Mouse (Mus musculus): Measurements from ENCODE around the gene Birc5. TPM values are rescaled to one million over a fixed set of nuclear protein-coding genes. Genes with fewer than 3 reads are reported as not detected.

The Birc5 gene
- polyA plus RNA-seq, 1 experiment, result 11.6 TPM

- no peak for TF ChIP-seq POLR2A (IDR thresholded peaks at IDR 0.05; ENCODE audit: low read depth, low read length)
- no peak for TF ChIP-seq CTCF (IDR thresholded peaks at IDR 0.05; ENCODE audit: extremely low read depth, insufficient read depth, insufficient read length, insufficient replicate concordance)
- Histone ChIP-seq H3K36me3 (ENCODE audit: control insufficient read depth, insufficient read depth, low read length) (no peaks in the 10 kb centered on the region), H3K27ac (ENCODE audit: insufficient read depth, low read length) (peak overlapping the region; percentile 26), H3K4me1 (ENCODE audit: control insufficient read depth, insufficient read depth, insufficient read length) (peaks cover 46% of the 10 kb centered on the region; the same call in 1 of the 2 replicates), H3K27me3 (ENCODE audit: control insufficient read depth, insufficient read depth, low read length) (no peaks in the 10 kb centered on the region), H3K4me3 (ENCODE audit: extremely low read depth, insufficient read depth, insufficient read length) (no peak overlapping the region)
- no peak for DNase-seq (ENCODE audit: low read depth in 1 of 2, low spot score in 2 of 2)
- 95% methylated on average over 6 of the region's 6 CpGs for WGBS
Observed at GRCm38 (mm10) chr11:117879676-117880075, 30.6 kb downstream of the Birc5 start.

GRCm38 (mm10) chr11:117880336-117880976 lies 31.4 kb downstream of the Birc5 start:
- no peak for TF ChIP-seq POLR2A (IDR thresholded peaks at IDR 0.05; ENCODE audit: low read depth, low read length)
- H3K27ac ChIP-seq (ENCODE audit: insufficient read depth, low read length), result no peak overlapping the region

GRCm38 (mm10) chr11:117880977-117881358 lies 31.9 kb downstream of the Birc5 start:
- no peak for TF ChIP-seq POLR2A (IDR thresholded peaks at IDR 0.05; ENCODE audit: low read depth, low read length)
- no peak for TF ChIP-seq CTCF (IDR thresholded peaks at IDR 0.05; ENCODE audit: extremely low read depth, insufficient read depth, insufficient read length, insufficient replicate concordance)
- 79% methylated on average over 6 of the region's 6 CpGs for WGBS
- Histone ChIP-seq H3K4me3 (ENCODE audit: extremely low read depth, insufficient read depth, insufficient read length) (no peak overlapping the region), H3K4me1 (ENCODE audit: control insufficient read depth, insufficient read depth, insufficient read length) (peaks cover 46% of the 10 kb centered on the region; the same call in 1 of the 2 replicates), H3K27me3 (ENCODE audit: control insufficient read depth, insufficient read depth, low read length) (no peaks in the 10 kb centered on the region), H3K27ac (ENCODE audit: insufficient read depth, low read length) (peak overlapping the region; percentile 41; the same call in 1 of the 2 replicates), H3K36me3 (ENCODE audit: control insufficient read depth, insufficient read depth, low read length) (no peaks in the 10 kb centered on the region)
- DNase-seq (ENCODE audit: low read depth in 1 of 2, low spot score in 2 of 2), result no peak

More at GRCm38 (mm10) chr11:117880336-117880976, 31.4 kb downstream of the Birc5 start:
- 71% methylated on average over 9 of the region's 9 CpGs for WGBS
- H3K4me3 ChIP-seq (ENCODE audit: extremely low read depth, insufficient read depth, insufficient read length), result no peak overlapping the region
- H3K27me3 ChIP-seq (ENCODE audit: control insufficient read depth, insufficient read depth, low read length), result no peaks in the 10 kb centered on the region
- no peaks in the 10 kb centered on the region for H3K36me3 ChIP-seq (ENCODE audit: control insufficient read depth, insufficient read depth, low read length)
- H3K4me1 ChIP-seq (ENCODE audit: control insufficient read depth, insufficient read depth, insufficient read length), result peaks cover 46% of the 10 kb centered on the region; the same call in 1 of the 2 replicates
- no peak for DNase-seq (ENCODE audit: low read depth in 1 of 2, low spot score in 2 of 2)

GRCm38 (mm10) chr11:117881787-117882186 lies 32.7 kb downstream of the Birc5 start:
- Histone ChIP-seq H3K36me3 (ENCODE audit: control insufficient read depth, insufficient read depth, low read length) (no peaks in the 10 kb centered on the region), H3K4me3 (ENCODE audit: extremely low read depth, insufficient read depth, insufficient read length) (no peak overlapping the region), H3K27ac (ENCODE audit: insufficient read depth, low read length) (peak overlapping the region; percentile 41; the same call in 1 of the 2 replicates), H3K4me1 (ENCODE audit: control insufficient read depth, insufficient read depth, insufficient read length) (peaks cover 46% of the 10 kb centered on the region; the same call in 1 of the 2 replicates), H3K27me3 (ENCODE audit: control insufficient read depth, insufficient read depth, low read length) (no peaks in the 10 kb centered on the region)
- 9% methylated on average over 8 of the region's 8 CpGs for WGBS
- no peak for DNase-seq (ENCODE audit: low read depth in 1 of 2, low spot score in 2 of 2)
- TF ChIP-seq CTCF (IDR thresholded peaks at IDR 0.05; ENCODE audit: extremely low read depth, insufficient read depth, insufficient read length, insufficient replicate concordance), result no peak

GRCm38 (mm10) chr11:117882208-117882607 lies 33.2 kb downstream of the Birc5 start:
- TF ChIP-seq CTCF (IDR thresholded peaks at IDR 0.05; ENCODE audit: extremely low read depth, insufficient read depth, insufficient read length, insufficient replicate concordance), result no peak
- TF ChIP-seq POLR2A (IDR thresholded peaks at IDR 0.05; ENCODE audit: low read depth, low read length), result no peak
- Histone ChIP-seq H3K27ac (ENCODE audit: insufficient read depth, low read length) (no peak overlapping the region), H3K4me1 (ENCODE audit: control insufficient read depth, insufficient read depth, insufficient read length) (peaks cover 46% of the 10 kb centered on the region; the same call in 1 of the 2 replicates), H3K27me3 (ENCODE audit: control insufficient read depth, insufficient read depth, low read length) (no peaks in the 10 kb centered on the region), H3K4me3 (ENCODE audit: extremely low read depth, insufficient read depth, insufficient read length) (no peak overlapping the region), H3K36me3 (ENCODE audit: control insufficient read depth, insufficient read depth, low read length) (no peaks in the 10 kb centered on the region)
- WGBS, result 100% methylated on average over 1 of the region's 1 CpGs
- DNase-seq (ENCODE audit: low read depth in 1 of 2, low spot score in 2 of 2), result no peak

GRCm38 (mm10) chr11:117886000-117886399 lies 36.9 kb downstream of the Birc5 start:
- Histone ChIP-seq H3K27me3 (ENCODE audit: control insufficient read depth, insufficient read depth, low read length) (no peaks in the 10 kb centered on the region), H3K4me3 (ENCODE audit: extremely low read depth, insufficient read depth, insufficient read length) (no peak overlapping the region), H3K36me3 (ENCODE audit: control insufficient read depth, insufficient read depth, low read length) (no peaks in the 10 kb centered on the region), H3K4me1 (ENCODE audit: control insufficient read depth, insufficient read depth, insufficient read length) (peaks cover 21% of the 10 kb centered on the region; the same call in 1 of the 2 replicates), H3K27ac (ENCODE audit: insufficient read depth, low read length) (no peak overlapping the region)
- TF ChIP-seq CTCF (IDR thresholded peaks at IDR 0.05; ENCODE audit: extremely low read depth, insufficient read depth, insufficient read length, insufficient replicate concordance) (no peak), POLR2A (IDR thresholded peaks at IDR 0.05; ENCODE audit: low read depth, low read length) (no peak)
- no peak for DNase-seq (ENCODE audit: low read depth in 1 of 2, low spot score in 2 of 2)
- 26% methylated on average over 5 of the region's 5 CpGs for whole genome bisulfite sequencing

- no peak for DNase-seq (ENCODE audit: low read depth in 1 of 2, low spot score in 2 of 2)
- WGBS, result 89% methylated on average over 20 of the region's 20 CpGs
- Histone ChIP-seq H3K36me3 (ENCODE audit: control insufficient read depth, insufficient read depth, low read length) (no peaks in the 10 kb centered on the region), H3K4me1 (ENCODE audit: control insufficient read depth, insufficient read depth, insufficient read length) (peaks cover 4% of the 10 kb centered on the region; the same call in 1 of the 2 replicates), H3K27ac (ENCODE audit: insufficient read depth, low read length) (no peak overlapping the region), H3K27me3 (ENCODE audit: control insufficient read depth, insufficient read depth, low read length) (no peaks in the 10 kb centered on the region; the same call in 1 of the 2 replicates), H3K4me3 (ENCODE audit: extremely low read depth, insufficient read depth, insufficient read length) (no peak overlapping the region)
- TF ChIP-seq POLR2A (IDR thresholded peaks at IDR 0.05; ENCODE audit: low read depth, low read length) (no peak), CTCF (IDR thresholded peaks at IDR 0.05; ENCODE audit: extremely low read depth, insufficient read depth, insufficient read length, insufficient replicate concordance) (no peak)
Observed at GRCm38 (mm10) chr11:117888168-117888852, 39.3 kb downstream of the Birc5 start.

Data from spleen, adult 2 months (tissue).